In the genomic region with DNA sequence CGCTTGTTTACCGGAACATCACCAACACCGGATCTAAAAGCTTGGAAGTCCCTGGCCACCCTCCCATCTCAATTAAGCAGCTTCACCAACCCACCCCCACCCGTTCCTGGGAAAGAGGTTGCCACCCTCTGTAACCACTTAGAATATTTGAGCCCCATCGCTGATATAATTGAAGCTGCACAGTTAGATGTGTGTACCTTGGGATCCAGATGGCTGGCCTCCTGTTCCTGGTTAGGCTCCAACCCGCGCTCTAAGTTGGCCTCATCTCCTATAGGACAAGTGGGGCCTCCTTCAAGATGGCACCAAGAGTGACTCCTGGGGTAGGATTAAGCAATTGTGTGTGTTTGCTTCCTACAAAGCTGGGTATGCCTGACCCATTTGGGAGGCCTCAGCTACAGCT, we compare ENCODE assay signal across 8 mouse cellular contexts.
DNase-seq lines count a peak whose midpoint lies in the region; ATAC-seq lines count a peak whose summit lies in the region.
"Had no signal": no experiment of that assay in that cellular context is flagged by ENCODE, and none has a peak within 500 bp of the region (broad histone marks: within the 10 kb centered on the region; RNA-seq: fewer than 3 reads in every experiment).

No protein-coding gene starts in this region.

- peak; percentile 18; the same call in 1 of the 2 replicates for ATAC-seq in forebrain, embryonic 11.5 days (replicated peaks; ENCODE audit: low FRiP score)
- no peak for ATAC-seq in liver, embryonic 13.5 days (ENCODE audit: low read depth)

- no peak overlapping the region for H3K4me3 ChIP-seq in forebrain, embryonic 11.5 days (ENCODE audit: low read depth, low read length)
- no peak overlapping the region for H3K4me3 ChIP-seq in liver, embryonic 13.5 days (replicated peaks)
- H3K4me3 ChIP-seq: myocyte had no signal

- H3K36me3 ChIP-seq in forebrain, embryonic 11.5 days (ENCODE audit: control insufficient read depth, insufficient read depth, low read length) = no peaks in the 10 kb centered on the region
- H3K36me3 ChIP-seq in liver, embryonic 13.5 days = no peaks in the 10 kb centered on the region

- H3K9ac ChIP-seq in forebrain, embryonic 11.5 days (ENCODE audit: low read length) = peak overlapping the region; percentile 32; the same call in 1 of the 2 replicates
- H3K9ac ChIP-seq in liver, embryonic 13.5 days = 0 out of 2 replicates have a peak overlapping the region, but pooled peaks have one; percentile 23

- H3K4me1 ChIP-seq in forebrain, embryonic 11.5 days (replicated peaks; ENCODE audit: control insufficient read depth, insufficient read depth, low read length) = peaks cover 10% of the 10 kb centered on the region
- H3K4me1 ChIP-seq in liver, embryonic 13.5 days (replicated peaks) = peaks cover 66% of the 10 kb centered on the region

- no peaks in the 10 kb centered on the region for H3K9me3 ChIP-seq in forebrain, embryonic 11.5 days (ENCODE audit: control insufficient read depth, low read length)
- no peaks in the 10 kb centered on the region for H3K9me3 ChIP-seq in liver, embryonic 13.5 days (replicated peaks)

- WGBS in forebrain, embryonic 11.5 days = 27% methylated on average over 7 of the region's 7 CpGs
- WGBS in liver, embryonic 13.5 days (ENCODE audit: insufficient replicate concordance) = 54% methylated on average over 7 of the region's 7 CpGs

- peak overlapping the region; percentile 33; the same call in 1 of the 2 replicates for H3K4me2 ChIP-seq in forebrain, embryonic 11.5 days (ENCODE audit: low read depth, low read length, severe bottlenecking)
- peak overlapping the region; percentile 10; the same call in 1 of the 2 replicates for H3K4me2 ChIP-seq in liver, embryonic 13.5 days

- no peaks in the 10 kb centered on the region for H3K27me3 ChIP-seq in forebrain, embryonic 11.5 days (ENCODE audit: control insufficient read depth, insufficient read depth, low read length)
- no peaks in the 10 kb centered on the region for H3K27me3 ChIP-seq in liver, embryonic 13.5 days

- peak; percentile 39 for DNase-seq in layer of hippocampus, adult 11-12 months (ENCODE audit: low spot score)
- DNase-seq in layer of hippocampus, postnatal 36 days = no peak
- DNase-seq in cerebellum, adult 8-10 months = peak; percentile 16
- no peak for DNase-seq in forebrain, embryonic 11.5 days (ENCODE audit: low spot score)
- DNase-seq in liver, embryonic 13.5 days = no peak
- DNase-seq in B cell, adult 2 months = no peak
- DNase-seq in right cerebral cortex, adult 18-20 months = no peak

- H3K27ac ChIP-seq in forebrain, embryonic 11.5 days (ENCODE audit: low read depth, low read length) = no peak overlapping the region
- H3K27ac ChIP-seq in liver, embryonic 13.5 days = 0 out of 2 replicates have a peak overlapping the region, but pooled peaks have one; percentile 3

Comparison
In these comparisons a context has a peak if more than half of its experiments do, and no peak if none do; other contexts are left out.
1. DNase-seq: peak in layer of hippocampus, adult 11-12 months (single experiment) and cerebellum, adult 8-10 months (single experiment); none in layer of hippocampus, postnatal 36 days (0 of 2), forebrain, embryonic 11.5 days (single experiment), liver, embryonic 13.5 days (single experiment), B cell, adult 2 months (0 of 2) and right cerebral cortex, adult 18-20 months (single experiment).